Mouse (Mus musculus) thymus, postnatal 0 days (tissue): ENCODE results near the gene Kifc5b. TPM values are rescaled to one million over a fixed set of nuclear protein-coding genes. Genes with fewer than 3 reads are reported as not detected.
"Not testable (repeated sequence)": the region's sequence is repeated elsewhere in the genome, so short reads cannot be mapped to it uniquely, and the experiment has no call there.

Source experiments
- DNase-seq: peaks from one replicate; pipeline ENCODE4 v3.0.0-alpha.2; 2015; ENCODE audit warnings: low spot score
- polyA plus RNA-seq: library from polyadenylated mRNA; unstranded; fragments of >200 nt; fragmentation: Nextera tagmentation; extraction: Ambion mirVana; gene quantifications from 2 replicates; pipeline ENCODE4 v1.2.1, GENCODE M21; 2015

The Kifc5b gene
- polyA plus RNA-seq, 1 experiment from 2014 or later: 5.8 TPM

DNA sequence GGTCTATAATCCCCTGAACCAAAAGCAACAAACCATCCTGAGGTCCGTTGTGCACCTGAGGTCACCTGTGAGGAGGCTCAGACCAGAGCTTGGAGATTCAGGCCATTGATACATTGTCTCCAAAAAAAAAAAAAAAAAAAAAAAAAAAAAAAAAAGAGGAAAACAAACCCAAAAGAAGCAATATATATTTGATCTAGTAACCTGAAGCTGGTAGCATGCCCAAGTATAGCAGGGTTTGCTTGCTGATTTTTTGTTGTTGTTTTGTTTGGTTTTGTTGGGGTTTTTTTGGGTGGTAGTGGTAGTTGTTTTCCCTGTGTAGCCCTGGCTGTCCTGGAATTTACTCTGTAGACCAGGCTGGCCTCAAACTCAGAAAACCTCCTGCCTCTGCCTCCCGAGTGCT lies 1.5 kb downstream of the Kifc5b start:
- DNase-seq: no peak

- not testable (repeated sequence) for DNase-seq
These were observed 2.6 kb downstream of the Kifc5b start for GRCm38 (mm10) chr17:26919516-26919915.

GRCm38 (mm10) chr17:26922368-26922767 lies 5.5 kb downstream of the Kifc5b start:
- not testable (repeated sequence) for DNase-seq

DNA sequence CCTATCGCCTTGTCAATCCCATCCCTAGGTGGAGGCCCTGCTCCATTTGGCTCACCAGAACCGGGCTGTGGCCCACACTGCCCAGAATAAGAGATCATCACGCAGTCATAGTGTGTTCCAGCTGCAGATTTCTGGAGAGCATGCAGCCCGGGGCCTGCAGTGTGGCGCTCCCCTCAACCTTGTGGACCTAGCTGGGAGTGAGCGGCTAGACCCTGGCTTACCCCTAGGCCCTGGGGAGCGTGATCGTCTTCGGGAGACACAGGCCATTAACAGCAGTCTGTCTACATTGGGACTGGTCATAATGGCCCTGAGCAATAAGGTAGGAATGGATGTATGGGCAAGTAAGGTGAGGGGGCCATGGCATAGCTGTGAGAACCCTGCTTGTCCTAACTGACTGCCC lies 8.5 kb downstream of the Kifc5b start:
- DNase-seq: not testable (repeated sequence)

- DNase-seq: not testable (repeated sequence)
These were observed 14.9 kb downstream of the Kifc5b start for GRCm38 (mm10) chr17:26931795-26932194.

- DNase-seq: peak; percentile 93
These were observed 16.0 kb downstream of the Kifc5b start, which contains the start of gene Phf1 for GRCm38 (mm10) chr17:26932839-26933398. Gene Phf1 (plus strand): TSS chr17:26933052.

DNA sequence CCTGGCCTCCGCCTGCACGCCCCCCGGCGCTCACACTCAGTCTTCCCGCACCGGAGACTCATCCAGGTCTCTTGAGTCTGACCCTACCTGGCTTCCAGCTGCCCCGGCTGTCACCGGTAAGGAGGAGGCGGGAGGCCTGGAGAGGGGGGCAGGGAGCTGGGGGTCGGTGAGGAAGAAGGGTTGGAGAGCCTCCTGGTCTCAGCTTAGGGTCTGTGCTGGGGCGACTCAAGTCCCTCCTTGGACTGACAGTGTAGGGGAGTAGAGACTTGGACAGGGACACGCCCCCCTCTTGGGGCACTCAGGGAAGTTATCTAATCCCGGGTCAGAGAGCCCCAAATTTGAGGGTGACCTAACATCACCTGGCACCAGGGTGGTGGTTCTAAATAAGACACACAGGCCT lies 16.5 kb downstream of the Kifc5b start:
- no peak for DNase-seq

- DNase-seq: no peak
These were observed 17.3 kb downstream of the Kifc5b start for GRCm38 (mm10) chr17:26933885-26934827.

- no peak for DNase-seq
These were observed 18.1 kb downstream of the Kifc5b start for GRCm38 (mm10) chr17:26935027-26935426.

GRCm38 (mm10) chr17:26936453-26936852 lies 19.6 kb downstream of the Kifc5b start:
- no peak for DNase-seq

- DNase-seq: no peak
These were observed 20.2 kb downstream of the Kifc5b start for GRCm38 (mm10) chr17:26936921-26937695.

- no peak for DNase-seq
These were observed 21.2 kb downstream of the Kifc5b start for GRCm38 (mm10) chr17:26937883-26938695.

- no peak for DNase-seq
These were observed 21.8 kb downstream of the Kifc5b start for GRCm38 (mm10) chr17:26938731-26939130.

GRCm38 (mm10) chr17:26939178-26939972 lies 22.5 kb downstream of the Kifc5b start, which contains the start of gene Cuta:
Gene Cuta (minus strand): TSS chr17:26939569.
- peak; percentile 100 for DNase-seq

DNA sequence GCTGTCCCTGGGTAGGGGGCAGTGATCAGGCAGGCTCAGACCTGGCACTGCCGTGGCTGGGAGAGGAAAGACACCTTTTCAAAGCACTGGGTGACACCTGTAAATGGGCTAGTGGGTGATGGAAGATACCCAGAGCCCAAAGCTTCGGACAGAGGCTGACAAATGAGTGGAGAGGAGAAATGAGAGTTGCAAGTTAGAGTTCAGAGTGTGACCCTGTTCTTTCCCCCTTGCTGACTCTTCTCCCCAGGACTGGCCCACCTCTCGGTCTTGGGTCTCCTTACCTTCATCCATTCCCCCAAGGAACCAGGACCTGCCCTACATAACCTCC lies 23.0 kb downstream of the Kifc5b start:
- DNase-seq: no peak

DNA sequence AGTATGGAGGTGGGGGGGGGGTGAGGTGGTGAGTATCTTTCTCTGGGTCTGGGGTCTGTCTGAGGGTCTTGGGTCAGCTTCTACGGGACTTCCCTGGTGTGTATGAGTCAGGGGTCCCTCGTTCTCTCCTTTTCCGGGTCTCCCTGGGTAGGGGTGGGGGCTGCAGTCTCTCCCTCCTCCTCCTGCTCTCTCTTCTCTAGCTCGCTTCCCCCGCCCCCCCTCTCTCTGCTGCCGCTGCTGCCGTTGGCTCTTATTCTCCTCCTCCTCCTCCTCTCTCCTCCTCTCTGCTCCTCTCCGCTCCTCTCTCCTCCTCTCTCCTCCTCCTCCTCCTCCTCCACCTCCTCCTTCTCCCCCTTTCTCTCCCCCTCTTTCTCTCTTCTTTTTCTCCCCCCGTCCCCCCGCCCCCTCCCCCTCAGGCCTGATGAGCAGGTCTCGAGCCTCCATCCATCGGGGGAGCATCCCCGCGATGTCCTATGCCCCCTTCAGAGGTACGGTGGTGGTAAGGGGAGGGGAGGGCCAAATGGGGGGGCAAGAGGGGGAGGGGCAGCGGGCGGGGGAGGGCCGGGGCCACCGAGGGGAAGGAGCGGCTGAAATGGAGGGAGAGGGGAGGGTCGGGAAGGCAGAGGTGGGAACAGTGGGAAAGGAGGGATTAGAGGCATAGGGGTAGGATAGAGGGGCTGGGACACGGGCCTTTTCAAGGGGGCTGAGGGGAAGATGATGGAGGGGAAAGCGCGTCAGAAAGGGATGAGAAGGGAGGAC lies 24.3 kb downstream of the Kifc5b start, which contains the start of gene Syngap1:
TSS of gene Syngap1 (plus strand) at position 223 of the 759 bp plus-strand sequence.
- DNase-seq: peak; percentile 13

GRCm38 (mm10) chr17:26941841-26942570 lies 25.1 kb downstream of the Kifc5b start:
- DNase-seq: no peak

GRCm38 (mm10) chr17:26945824-26946495 lies 29.1 kb downstream of the Kifc5b start:
- no peak for DNase-seq
